Mouse (Mus musculus) small intestine, adult 2 months (tissue): Measurements from ENCODE around the gene Gm45837.

Experiments
- CTCF ChIP-seq: fragments of 200-500 bp; IDR thresholded peaks from 2 replicates; pipeline ENCODE4 v1.5.1; 2012; ENCODE audit warnings: low read depth, mild to moderate bottlenecking, control low read depth, inconsistent platforms, low read length, moderate library complexity, mixed read lengths; ENCODE audit not compliant: insufficient replicate concordance, insufficient read length; ENCODE audit errors: extremely low read depth
- POLR2A ChIP-seq: fragments of 200-500 bp; IDR thresholded peaks from 2 replicates; pipeline ENCODE4 v1.6.1; 2012; ENCODE audit warnings: low read depth, mild to moderate bottlenecking, control low read depth, inconsistent platforms, low read length, moderate library complexity

DNA sequence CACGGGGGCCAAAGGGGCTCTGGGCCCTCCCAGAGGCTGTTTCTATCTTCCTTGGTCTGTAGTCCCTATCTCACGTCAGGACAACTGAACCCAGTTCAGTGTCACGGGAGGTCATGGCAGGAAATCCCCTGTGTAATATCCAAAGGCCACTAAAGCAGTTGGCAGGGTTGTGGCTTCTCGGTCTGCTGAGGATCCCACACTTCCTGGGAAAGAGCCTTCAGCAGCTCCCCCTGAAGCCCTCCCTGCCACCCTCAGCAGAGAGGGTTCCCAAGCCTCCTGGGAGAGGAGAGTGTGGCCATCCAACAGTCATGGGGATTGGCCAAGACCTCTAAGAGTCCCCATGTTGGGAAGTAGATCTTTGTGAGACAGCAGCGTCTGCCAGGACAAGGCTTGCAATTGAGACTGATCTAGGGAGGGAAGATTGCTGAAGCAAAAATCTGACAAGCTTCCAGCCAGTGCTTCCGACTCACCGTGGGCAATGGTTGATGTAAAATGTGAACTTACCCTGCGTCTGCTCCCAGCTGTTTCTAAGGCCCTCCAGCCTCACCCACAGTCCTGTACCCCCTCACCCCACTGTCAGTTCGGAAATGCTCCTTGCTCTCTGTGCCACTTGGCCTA is 72.9 kb downstream of the Gm45837 start:
- no peak for TF ChIP-seq POLR2A
- TF ChIP-seq CTCF: no peak
